Mouse (Mus musculus) G1E (cell line): ENCODE results near the gene Ran. TPM values are rescaled to one million over a fixed set of nuclear protein-coding genes. Genes with fewer than 3 reads are reported as not detected.

Experiments used
- ATAC-seq: 2 replicates; pipeline ENCODE4 v1.8.0; 2016; ENCODE audit warnings: mild to moderate bottlenecking; ENCODE audit not compliant: insufficient number of reproducible peaks, poor library complexity, low FRiP score, severe bottlenecking; ENCODE audit errors: extremely low read depth
- DNase-seq: peaks from one replicate; pipeline ENCODE4 v3.0.0; 2012; ENCODE audit warnings: low spot score
- H3K27me3 ChIP-seq: 2 replicates; pipeline ENCODE4 v1.6.1; 2012; ENCODE audit warnings: mild to moderate bottlenecking, low read length, inconsistent platforms; ENCODE audit not compliant: insufficient read depth
- H3K36me3 ChIP-seq: replicated peaks from 2 replicates; pipeline ENCODE3; 2012; ENCODE audit warnings: mild to moderate bottlenecking, inconsistent platforms
- H3K4me1 ChIP-seq: 2 replicates; pipeline ENCODE4 v1.6.1; 2012; ENCODE audit warnings: low read depth, low read length, inconsistent platforms, mixed read lengths; ENCODE audit not compliant: insufficient read depth
- H3K4me3 ChIP-seq: 2 replicates; pipeline ENCODE4 v1.5.1; 2012; ENCODE audit warnings: low read depth, mild to moderate bottlenecking, inconsistent platforms, low read length, moderate library complexity, mixed read lengths
- H3K9me3 ChIP-seq: replicated peaks from 2 replicates; pipeline ENCODE4 v1.6.1; 2012; ENCODE audit warnings: inconsistent platforms
- CTCF ChIP-seq: IDR thresholded peaks from 2 replicates; pipeline ENCODE4 v1.5.1; 2012; ENCODE audit warnings: low read depth, low read length, inconsistent platforms, mixed read lengths
- GATA1 ChIP-seq: IDR thresholded peaks from 2 replicates; pipeline ENCODE4 v1.6.1; 2012; ENCODE audit warnings: borderline replicate concordance, low read length, inconsistent platforms, mixed read lengths
- GATA2 ChIP-seq: IDR thresholded peaks from 2 replicates; pipeline ENCODE4 v1.6.1; 2012; ENCODE audit warnings: low read depth, low read length, inconsistent platforms, borderline replicate concordance
- POLR2AphosphoS5 ChIP-seq: IDR thresholded peaks from 2 replicates; pipeline ENCODE4 v1.6.1; 2012; ENCODE audit warnings: low read depth, low read length, inconsistent platforms; ENCODE audit not compliant: insufficient replicate concordance
- TAL1 ChIP-seq: conservative IDR thresholded peaks from 2 replicates; pipeline ENCODE4 v1.6.1; 2012; ENCODE audit warnings: low read depth, low read length, inconsistent platforms, mixed read lengths
- polyA plus RNA-seq: library from polyadenylated mRNA; stranded (reverse); fragments of >175 nt; gene quantifications from 2 replicates; pipeline ENCODE4 v1.2.3, GENCODE M21; 2012
- total RNA-seq, 2 experiments: library from RNA; stranded (forward) in 1 of 2; stranded (reverse) in 1 of 2; fragments of 200-1000 nt in 1 of 2; fragments of >200 nt in 1 of 2; fragmentation: Nextera tagmentation in 1 of 2; gene quantifications; 2 replicates each; pipeline ENCODE4 v1.2.3; 2014 to 2017

Ran gene
- total and polyA plus RNA-seq, 3 experiments, result 161 to 5,187 (median 481) TPM

DNA sequence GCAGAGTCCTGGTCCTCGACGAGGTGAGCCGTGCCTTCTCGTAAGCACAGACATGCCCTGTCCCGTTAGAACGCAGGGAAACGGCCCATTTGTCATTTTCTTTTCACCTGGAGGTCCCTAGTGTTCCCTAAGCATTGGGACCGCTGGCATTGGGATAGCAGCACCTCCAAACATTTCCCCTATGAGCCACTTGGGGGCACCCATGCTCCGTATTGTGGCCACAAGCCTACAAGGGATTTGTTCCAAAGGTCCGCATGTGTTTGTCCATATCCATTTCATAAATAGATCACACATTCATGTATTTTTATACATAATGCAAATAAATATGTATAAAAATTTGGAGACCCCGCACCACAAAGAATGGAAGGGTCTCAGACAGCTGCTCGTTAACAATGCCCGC, 41.7 kb downstream of the Ran start:
- Histone ChIP-seq H3K9me3 (peaks cover 11% of the 10 kb centered on the region), H3K4me1 (0 out of 2 replicates have a peak, but pooled peaks cover 2% of the 10 kb centered on the region), H3K36me3 (no peaks in the 10 kb centered on the region), H3K27me3 (no peaks in the 10 kb centered on the region), H3K4me3 (no peak overlapping the region)
- TF ChIP-seq POLR2AphosphoS5 (no peak), GATA2 (no peak), TAL1 (no peak), CTCF (no peak), GATA1 (no peak)
- ATAC-seq (no peak), DNase-seq (no peak)

- H3K9me3 ChIP-seq, result peaks cover 21% of the 10 kb centered on the region
- no peaks in the 10 kb centered on the region for H3K36me3 ChIP-seq
- no peak for TF ChIP-seq TAL1
- TF ChIP-seq CTCF, result 0 out of 2 replicates have a peak, but pooled peaks have one; percentile 27
- H3K4me3 ChIP-seq, result no peak overlapping the region
- H3K27me3 ChIP-seq, result no peaks in the 10 kb centered on the region
- H3K4me1 ChIP-seq, result 0 out of 2 replicates have a peak, but pooled peaks cover 2% of the 10 kb centered on the region
- no peak; the same call in 1 of the 2 replicates for ATAC-seq
- no peak for DNase-seq
Measured at GRCm38 (mm10) chr5:129063037-129063791, 43.3 kb downstream of the Ran start.

- peaks cover 21% of the 10 kb centered on the region for H3K9me3 ChIP-seq
- no peak overlapping the region for H3K4me3 ChIP-seq
- no peaks in the 10 kb centered on the region for H3K27me3 ChIP-seq
- DNase-seq (no peak), ATAC-seq (no peak)
- TF ChIP-seq TAL1 (no peak), GATA1 (no peak), GATA2 (no peak), CTCF (no peak), POLR2AphosphoS5 (no peak)
- H3K4me1 ChIP-seq, result 0 out of 2 replicates have a peak, but pooled peaks cover 2% of the 10 kb centered on the region
- no peaks in the 10 kb centered on the region for H3K36me3 ChIP-seq
Measured at GRCm38 (mm10) chr5:129063792-129064087, 43.9 kb downstream of the Ran start.

DNA sequence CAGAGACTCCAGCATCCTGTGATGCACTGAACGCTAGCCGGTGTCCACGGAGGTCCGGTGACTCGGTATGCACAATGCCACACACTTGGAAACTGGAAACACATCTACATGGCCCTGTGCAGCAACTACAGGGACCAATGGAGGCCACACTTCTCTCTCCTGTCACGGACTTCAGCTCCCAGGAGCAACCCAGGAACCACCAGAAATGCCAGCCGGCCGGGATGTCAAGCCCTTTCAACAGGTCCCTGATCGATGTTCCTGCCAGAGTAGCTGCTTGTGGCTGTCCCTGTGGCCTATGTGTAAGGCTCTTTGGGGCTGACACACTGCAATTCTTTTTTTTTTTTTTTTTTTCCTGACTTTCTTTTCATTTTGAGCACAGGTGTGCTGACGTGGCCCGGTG, 44.3 kb downstream of the Ran start:
- DNase-seq (no peak), ATAC-seq (no peak)
- Histone ChIP-seq H3K9me3 (peaks cover 21% of the 10 kb centered on the region), H3K36me3 (no peaks in the 10 kb centered on the region), H3K27me3 (no peaks in the 10 kb centered on the region), H3K4me3 (no peak overlapping the region), H3K4me1 (0 out of 2 replicates have a peak, but pooled peaks cover 2% of the 10 kb centered on the region)
- TF ChIP-seq GATA2 (no peak), CTCF (no peak), POLR2AphosphoS5 (no peak), TAL1 (no peak), GATA1 (no peak)

DNA sequence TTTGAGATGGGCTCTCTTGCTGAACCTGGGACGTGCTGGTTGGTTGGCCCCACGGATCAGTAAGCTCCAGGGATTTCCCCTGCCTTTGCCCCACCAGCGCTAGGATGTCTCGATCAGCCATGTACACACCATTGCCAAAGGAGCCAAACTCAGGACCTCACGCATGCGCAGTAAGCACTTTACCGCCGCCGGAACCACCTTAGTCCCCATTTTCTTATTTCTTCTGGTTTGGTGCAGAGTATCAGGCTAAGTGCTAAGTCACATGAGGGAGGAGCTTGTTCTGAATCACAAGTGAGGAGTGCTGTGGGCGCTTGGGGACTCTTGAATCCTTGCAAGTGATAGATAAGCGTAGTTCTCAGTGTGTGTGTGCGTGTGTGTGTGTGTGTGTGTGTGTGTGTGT, 45.4 kb downstream of the Ran start:
- no peaks in the 10 kb centered on the region for H3K36me3 ChIP-seq
- H3K4me3 ChIP-seq, result no peak overlapping the region
- DNase-seq, result no peak
- TF ChIP-seq CTCF, result no peak
- TF ChIP-seq GATA2, result no peak
- no peak for TF ChIP-seq TAL1
- no peak for TF ChIP-seq POLR2AphosphoS5
- no peak for TF ChIP-seq GATA1
- no peaks in the 10 kb centered on the region for H3K27me3 ChIP-seq
- no peak for ATAC-seq
- H3K4me1 ChIP-seq, result 0 out of 2 replicates have a peak, but pooled peaks cover 2% of the 10 kb centered on the region
- H3K9me3 ChIP-seq, result peaks cover 27% of the 10 kb centered on the region

DNA sequence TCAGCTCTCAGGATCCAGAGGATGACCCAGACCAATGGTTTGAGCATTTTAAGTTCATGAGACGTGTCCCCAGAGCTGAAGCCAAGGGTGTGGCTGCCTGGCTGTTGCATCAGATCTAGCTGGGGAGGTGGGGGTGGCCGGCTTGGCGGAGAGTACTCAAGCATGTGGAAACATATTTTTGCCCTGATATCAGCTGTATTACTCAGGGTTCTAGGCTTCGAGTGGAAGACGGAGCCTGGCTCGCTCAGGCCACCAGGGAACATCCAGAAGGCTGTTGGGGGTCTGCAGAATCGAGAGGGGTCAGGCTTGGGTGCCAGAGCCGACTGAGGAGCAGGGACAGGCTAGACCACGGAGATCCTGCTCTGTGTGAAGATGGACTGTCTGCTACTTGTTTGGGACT, 46.1 kb downstream of the Ran start:
- Histone ChIP-seq H3K9me3 (peaks cover 31% of the 10 kb centered on the region), H3K4me3 (no peak overlapping the region), H3K27me3 (no peaks in the 10 kb centered on the region), H3K36me3 (no peaks in the 10 kb centered on the region), H3K4me1 (0 out of 2 replicates have a peak, but pooled peaks cover 2% of the 10 kb centered on the region)
- TF ChIP-seq GATA2, result no peak
- no peak for TF ChIP-seq TAL1
- TF ChIP-seq CTCF, result no peak
- no peak for TF ChIP-seq POLR2AphosphoS5
- TF ChIP-seq GATA1, result no peak
- DNase-seq (no peak), ATAC-seq (no peak)
